Mouse (Mus musculus) ES-Bruce4 (cell line): ENCODE data around the gene Fn3k.

ENCODE experiments used
- CTCF ChIP-seq: IDR thresholded peaks from one replicate; pipeline ENCODE4 v1.8.1; 2011; ENCODE audit warnings: low read depth, low read length
- POLR2A ChIP-seq: IDR thresholded peaks from one replicate; pipeline ENCODE4 v1.8.1; 2011; ENCODE audit warnings: low read length; ENCODE audit not compliant: insufficient read depth

DNA sequence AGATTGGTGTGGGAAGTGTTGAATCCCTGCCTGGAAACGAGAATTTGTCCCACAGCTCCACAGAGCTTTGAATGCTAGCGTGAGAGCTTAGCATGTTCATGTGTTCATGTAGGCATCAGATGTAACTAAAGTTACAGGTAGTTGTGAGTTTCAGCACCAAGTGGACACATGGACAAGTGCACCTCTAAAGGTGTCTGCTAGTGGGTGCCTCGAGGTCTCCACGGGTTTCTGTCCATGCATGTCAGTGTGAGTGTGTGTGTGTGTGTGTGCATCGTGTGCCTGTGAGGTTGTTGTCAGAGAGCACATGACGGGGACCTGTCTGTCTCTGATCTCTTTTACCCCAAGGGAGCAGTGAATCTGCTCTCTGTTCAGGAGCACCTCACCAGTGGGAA, 46.2 kb upstream of the Fn3k start:
- TF ChIP-seq POLR2A: no peak
- TF ChIP-seq CTCF: no peak
